Mouse (Mus musculus) adrenal gland, postnatal 25 days (tissue): ENCODE results near the gene Rfx7. TPM values are rescaled to one million over a fixed set of nuclear protein-coding genes. Genes with fewer than 3 reads are reported as not detected.
"Not testable (repeated sequence)": the region's sequence is repeated elsewhere in the genome, so short reads cannot be mapped to it uniquely, and the experiment has no call there.

Experiments used
- DNase-seq: peaks from one replicate; pipeline ENCODE4 v3.0.0; 2021; ENCODE audit warnings: mixed read lengths
- microRNA-seq, 2 experiments: library from miRNA; unstranded; fragments of <30 nt; microRNA quantifications; one replicate each; pipeline ENCODE4 v1.2.0; 2021
- total RNA-seq: library from RNA; stranded (reverse); gene quantifications from 2 replicates; pipeline ENCODE4 v1.2.3, GENCODE M21; 2021

Gene Rfx7
- total RNA-seq, 1 experiment from 2014 or later: 30.9 TPM

DNA sequence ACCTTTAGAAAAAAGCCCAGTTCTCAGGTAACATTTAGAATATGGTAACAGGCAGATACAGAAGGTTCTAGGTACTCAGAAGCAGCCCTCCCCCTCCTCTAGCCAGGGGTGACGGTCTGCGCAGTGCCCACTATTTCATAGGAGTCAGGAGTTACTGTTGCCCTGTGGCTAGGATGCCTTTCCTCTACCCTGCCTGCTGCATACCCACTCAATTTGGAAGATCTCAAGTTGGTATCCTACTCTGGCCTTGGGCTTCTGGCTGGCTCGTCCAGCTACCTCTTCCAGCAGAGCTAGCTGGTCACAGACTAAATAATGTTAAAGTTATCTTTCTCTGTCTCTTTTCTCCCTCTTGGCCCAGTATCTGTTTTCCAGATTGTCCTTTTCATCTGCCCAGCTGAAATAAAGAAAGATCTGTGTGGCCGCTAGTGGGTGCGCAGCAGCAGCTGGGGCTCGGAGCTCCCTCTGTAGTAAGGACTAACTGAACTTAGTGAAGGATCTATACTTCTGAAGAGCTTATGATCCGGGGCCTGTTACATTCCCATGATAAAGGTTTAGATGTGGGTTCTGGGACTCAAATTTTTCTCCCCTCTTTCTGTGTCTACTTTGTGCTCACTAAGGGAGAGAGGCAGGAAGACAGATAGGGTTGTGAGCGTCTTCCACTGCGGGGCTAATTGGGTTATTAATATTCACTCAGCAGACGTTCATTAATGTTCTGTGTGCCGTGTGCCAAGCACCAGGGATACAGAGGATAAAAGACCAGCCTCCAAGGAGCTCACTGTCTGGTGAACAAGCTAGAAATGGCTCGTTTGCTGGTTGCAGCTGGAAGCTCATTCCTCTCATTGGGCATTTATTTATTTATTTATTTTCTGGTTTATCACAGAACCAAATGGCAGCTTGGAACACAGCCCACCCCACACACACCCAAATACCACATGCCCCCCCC, 132.6 kb downstream of the Rfx7 start:
- no peak for DNase-seq

DNA sequence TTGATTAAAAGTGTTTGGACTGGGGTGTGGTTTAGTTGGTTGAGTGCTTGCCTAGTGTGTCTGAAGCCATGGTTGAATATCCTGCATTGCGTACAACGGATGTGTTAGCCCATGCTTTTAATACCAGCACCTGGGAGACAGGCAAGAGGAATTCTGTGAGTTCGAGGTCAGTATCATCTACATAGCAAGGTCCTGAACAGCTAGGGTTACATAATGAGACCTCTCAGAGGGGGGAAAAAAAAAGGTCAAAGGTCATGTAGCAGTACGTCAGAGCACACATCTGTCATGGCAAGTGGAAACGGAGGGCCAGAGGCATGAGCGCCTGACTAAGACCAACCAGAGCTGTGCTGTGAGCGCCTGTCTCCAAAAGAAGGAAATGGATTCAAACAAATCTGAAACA, 133.5 kb downstream of the Rfx7 start:
- no peak for DNase-seq

DNA sequence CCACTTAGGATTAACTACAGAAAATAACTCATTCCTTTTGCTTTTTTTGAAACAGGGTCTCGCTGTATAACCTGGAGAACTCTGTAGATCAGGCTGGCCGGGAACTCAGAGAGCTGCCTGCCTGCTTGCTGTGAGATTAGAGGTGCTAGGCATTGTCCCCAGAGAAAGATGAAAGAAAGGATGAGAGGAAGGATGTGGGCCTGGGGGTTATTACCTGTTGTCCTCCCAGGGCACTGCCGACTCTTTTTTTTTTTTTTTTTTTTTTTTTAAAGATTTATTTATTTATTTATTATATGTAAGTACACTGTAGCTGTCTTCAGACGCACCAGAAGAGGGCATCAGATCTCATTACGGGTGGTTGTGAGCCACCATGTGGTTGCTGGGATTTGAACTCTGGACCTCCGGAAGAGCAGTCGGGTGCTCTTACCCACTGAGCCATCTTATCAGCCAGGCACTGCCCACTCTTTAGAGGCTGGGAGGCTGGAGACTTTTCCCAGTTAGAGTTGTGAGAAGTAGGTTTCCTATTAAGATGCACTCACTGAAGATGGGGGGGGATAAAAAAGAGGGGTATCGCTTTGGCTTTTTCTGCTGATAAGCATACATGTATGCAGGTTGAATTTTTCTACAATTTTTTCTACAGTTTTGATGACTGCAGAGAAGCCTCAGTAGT, 134.4 kb downstream of the Rfx7 start:
- not testable (repeated sequence) for DNase-seq

- no peak for DNase-seq
Observed at GRCm38 (mm10) chr9:72667126-72667525, 135.1 kb downstream of the Rfx7 start.

GRCm38 (mm10) chr9:72669383-72669782, 137.3 kb downstream of the Rfx7 start:
- DNase-seq: no peak

DNA sequence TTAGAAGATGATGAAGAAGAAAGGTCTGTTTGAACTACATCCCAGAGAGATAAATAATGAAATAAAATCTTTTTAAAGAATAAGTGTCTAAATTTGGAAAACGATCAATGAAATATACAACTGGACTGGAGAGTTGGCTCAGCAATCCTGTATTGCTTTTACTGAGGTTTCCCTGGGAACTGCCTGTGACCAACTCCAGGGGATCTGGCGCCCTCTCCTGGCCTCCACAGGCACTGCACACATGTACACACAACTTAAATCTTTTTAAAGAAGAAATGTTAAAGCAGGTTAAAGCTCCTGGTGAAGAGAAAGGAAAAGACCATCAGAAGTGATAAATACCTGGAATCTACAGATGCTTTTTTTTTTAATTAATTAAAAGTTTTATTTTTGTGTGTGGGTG, 140.3 kb downstream of the Rfx7 start:
- peak; percentile 84 for DNase-seq

Small RNA genes within 50 kb of the gene (microRNA-seq; reads per million reads assigned to microRNA genes)
- 0 reads per million in 2 experiments for gene Gm28010

Other genes with a start within 250 kb of the Rfx7 start
- gene Mns1, start 94.2 kb upstream of the Rfx7 start, total RNA-seq: 4.1 and 4.7 TPM in 2 replicates
- gene Tex9, start 40.0 kb upstream of the Rfx7 start, total RNA-seq: 10.8 and 11.0 TPM in 2 replicates
- 418 and 467 TPM in 2 replicates for gene Nedd4, start 130.1 kb downstream of the Rfx7 start, total RNA-seq